Mouse (Mus musculus): ENCODE results near the gene Acaca. TPM values are rescaled to one million over a fixed set of nuclear protein-coding genes. Genes with fewer than 3 reads are reported as not detected.
"Not testable (repeated sequence)": the region's sequence is repeated elsewhere in the genome, so short reads cannot be mapped to it uniquely, and the experiment has no call there.

Acaca gene
- total RNA-seq, 2 experiments from 2014 or later: 488 to 991 TPM

- no peak for DNase-seq (ENCODE audit: low spot score in 2 of 2)
Measured at GRCm38 (mm10) chr11:84324032-84324752, 194.7 kb downstream of the Acaca start.

DNA sequence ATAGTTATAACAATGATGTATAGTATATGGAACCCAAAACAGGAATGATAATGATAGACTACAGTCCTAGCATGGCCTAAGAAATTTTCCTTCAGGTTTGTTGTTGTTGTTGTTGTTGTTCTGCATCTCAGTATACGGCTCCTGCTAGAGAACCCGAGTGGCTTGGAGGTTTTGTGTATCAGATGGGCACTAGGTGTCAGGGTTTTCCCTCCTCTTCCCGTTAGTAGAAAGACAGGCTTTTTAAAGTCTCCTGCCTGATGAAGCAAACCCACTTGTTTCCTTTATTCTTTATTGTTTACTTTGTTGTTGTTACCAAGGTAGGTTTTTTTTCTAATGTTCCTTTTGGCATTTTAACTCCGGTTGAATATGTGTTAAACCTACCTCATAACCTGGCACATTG, 197.6 kb downstream of the Acaca start:
- no peak for DNase-seq (ENCODE audit: low spot score in 2 of 2)

DNA sequence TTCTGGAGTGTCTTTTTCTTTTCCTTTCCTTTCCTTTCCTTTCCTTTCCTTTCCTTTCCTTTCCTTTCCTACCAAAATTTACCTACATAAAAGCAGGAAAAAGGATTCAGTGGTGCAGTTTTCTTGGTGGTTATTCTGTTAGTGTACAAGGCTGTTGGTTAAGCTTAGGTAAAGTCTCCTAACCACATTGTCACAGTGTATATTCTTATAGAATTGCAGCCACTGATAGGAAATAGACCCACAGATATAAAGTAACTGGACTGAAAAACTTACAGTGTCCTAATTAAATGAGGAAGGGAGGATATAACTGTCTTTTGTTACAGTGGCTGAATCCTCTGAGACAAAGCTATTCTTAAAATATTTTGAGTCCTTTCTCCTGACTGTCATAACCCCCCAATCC, 202.9 kb downstream of the Acaca start:
- no peak for DNase-seq (ENCODE audit: low spot score in 2 of 2)

- DNase-seq (ENCODE audit: low spot score in 2 of 2): no peak
Measured at GRCm38 (mm10) chr11:84332860-84333259, 203.4 kb downstream of the Acaca start.

DNA sequence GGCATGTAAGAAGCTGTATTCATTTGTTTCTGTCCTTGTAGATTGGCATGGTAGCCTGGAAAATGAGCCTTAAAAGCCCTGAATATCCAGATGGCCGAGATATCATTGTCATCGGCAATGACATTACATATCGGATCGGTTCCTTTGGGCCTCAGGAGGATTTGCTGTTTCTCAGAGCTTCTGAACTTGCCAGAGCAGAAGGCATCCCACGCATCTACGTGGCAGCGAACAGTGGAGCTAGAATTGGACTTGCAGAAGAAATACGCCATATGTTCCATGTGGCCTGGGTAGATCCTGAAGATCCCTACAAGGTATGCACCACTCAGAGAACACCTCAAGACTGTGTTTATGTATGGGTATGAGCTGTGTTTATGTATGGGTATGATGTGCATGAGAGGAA, 208.8 kb downstream of the Acaca start:
- not testable (repeated sequence) for DNase-seq (ENCODE audit: low spot score in 2 of 2)

DNA sequence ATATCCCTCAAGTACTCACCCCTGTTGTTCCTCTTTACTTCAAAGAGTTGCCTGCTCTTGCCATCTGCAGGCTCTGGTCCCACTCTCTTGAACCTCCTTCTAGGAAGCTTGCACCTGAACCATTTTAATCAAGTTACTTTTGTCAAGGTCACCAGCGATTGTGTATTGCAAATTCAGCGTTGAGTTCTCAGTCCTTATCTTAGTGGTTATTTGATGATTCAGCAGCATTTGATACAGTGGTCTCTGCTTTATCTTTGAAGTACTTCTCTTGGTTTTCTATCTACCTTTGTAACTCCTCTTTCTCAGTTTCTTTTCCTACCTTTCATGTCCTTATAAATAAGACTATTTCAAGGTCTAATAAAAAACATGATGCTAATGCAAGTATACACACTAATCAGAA, 211.2 kb downstream of the Acaca start:
- DNase-seq (ENCODE audit: low spot score in 2 of 2): no peak

DNA sequence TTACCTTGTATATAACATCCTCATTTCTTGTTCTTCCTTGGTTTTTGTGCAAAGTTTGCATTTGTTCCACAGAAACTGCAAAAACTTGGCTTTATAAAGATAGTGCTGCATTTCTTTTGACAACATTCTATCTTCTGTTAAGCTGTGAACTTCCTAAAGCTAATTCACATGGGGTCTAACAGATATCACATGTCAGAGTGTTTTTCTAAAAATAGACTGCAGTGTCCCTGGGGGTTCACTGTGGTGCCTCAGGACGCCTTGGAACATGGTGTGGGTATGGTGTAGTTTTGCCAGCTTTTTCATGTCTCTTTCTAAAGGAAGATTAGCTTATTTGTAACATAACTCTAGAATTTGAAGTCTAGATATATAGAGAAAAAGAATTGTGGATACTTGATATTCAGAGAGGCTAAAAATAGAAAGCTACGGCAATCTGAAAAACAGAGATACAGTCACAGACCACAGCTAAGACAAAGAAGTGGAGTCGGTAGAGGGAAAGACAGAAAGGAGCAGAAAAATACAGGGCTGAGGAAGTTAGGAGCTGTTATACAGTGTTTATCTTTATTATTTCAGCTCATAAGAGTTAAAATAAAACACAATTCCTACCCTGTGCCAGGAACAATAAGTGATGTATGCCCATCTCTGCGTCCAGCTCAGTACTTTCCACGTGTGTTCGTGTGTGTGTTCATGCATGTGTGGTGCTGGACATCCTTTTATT, 215.2 kb downstream of the Acaca start:
- DNase-seq (ENCODE audit: low spot score in 2 of 2): no peak

GRCm38 (mm10) chr11:84347766-84348165, 218.3 kb downstream of the Acaca start:
- no peak for DNase-seq (ENCODE audit: low spot score in 2 of 2)

- no peak for DNase-seq (ENCODE audit: low spot score in 2 of 2)
Measured at GRCm38 (mm10) chr11:84348843-84349825, 219.7 kb downstream of the Acaca start.

DNA sequence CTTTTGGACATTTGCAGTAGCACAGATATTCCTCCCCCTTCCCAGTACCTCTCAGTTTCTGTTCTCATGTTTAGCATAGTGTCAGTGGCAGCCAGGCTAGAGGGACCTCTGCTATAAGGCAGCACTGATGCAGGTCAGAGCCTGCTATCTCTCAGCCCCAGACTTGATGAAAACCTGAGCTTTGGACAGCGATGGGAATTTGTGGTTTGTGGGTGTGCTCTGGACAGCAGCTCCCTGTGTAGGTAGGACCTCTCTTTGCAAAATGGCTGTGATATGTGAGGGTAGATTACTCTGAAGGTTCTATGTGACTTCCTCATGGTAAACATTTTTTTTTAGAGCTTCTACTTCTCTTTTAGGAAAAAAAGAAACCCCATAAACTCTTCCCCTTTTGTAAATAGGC, 221.7 kb downstream of the Acaca start:
- no peak for DNase-seq (ENCODE audit: low spot score in 2 of 2)

DNA sequence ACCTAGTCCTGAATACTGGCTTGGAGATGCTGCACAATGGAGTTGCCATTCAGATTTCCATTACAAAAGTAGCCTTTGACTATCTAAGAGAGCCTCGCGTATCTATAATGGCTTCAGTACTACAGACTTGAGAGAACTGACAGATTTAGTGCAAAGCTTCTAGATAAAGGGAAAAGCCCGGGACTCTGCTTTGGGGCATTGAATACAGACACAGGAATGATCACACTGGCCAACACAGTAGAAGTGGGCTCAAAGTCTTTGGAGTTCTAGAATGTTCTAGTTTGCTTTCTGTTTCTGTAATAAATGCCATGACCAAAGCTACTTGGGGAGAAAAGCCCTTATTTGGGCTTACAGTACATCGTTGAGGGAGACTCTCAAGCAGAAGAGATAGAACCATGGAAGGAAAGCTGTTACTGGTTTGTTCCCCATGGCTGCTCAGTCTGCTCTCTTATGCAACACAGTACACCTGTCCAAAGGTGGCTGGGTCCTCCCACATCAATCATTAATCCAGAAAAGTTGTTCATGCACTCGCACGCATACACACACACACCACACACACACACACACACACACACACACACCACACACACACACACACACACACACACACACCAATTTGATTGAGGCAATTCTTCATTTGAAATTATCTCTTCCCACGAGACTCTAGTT, 223.7 kb downstream of the Acaca start:
- DNase-seq (ENCODE audit: low spot score in 2 of 2): no peak

DNA sequence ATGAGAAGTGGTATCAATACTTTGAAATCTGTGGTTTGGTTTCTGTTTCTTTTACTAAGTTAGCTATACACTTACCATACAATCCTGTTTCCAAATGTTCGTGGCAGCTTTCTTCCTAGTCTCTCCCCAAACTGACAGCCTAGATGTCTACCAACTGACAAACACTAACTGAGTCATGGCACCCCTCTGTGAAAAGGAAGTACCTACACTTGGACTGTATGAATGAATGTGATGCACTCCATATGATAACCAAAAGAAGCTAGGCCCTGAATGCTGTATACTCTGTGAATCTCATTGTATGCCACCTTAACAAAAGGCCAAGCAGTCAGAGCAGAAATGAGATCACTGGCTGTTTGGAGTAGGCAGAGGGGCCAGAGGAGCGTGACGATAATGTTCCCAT, 227.8 kb downstream of the Acaca start:
- DNase-seq (ENCODE audit: low spot score in 2 of 2): no peak

- no peak for DNase-seq (ENCODE audit: low spot score in 2 of 2)
Measured at GRCm38 (mm10) chr11:84357771-84358170, 228.3 kb downstream of the Acaca start.

DNA sequence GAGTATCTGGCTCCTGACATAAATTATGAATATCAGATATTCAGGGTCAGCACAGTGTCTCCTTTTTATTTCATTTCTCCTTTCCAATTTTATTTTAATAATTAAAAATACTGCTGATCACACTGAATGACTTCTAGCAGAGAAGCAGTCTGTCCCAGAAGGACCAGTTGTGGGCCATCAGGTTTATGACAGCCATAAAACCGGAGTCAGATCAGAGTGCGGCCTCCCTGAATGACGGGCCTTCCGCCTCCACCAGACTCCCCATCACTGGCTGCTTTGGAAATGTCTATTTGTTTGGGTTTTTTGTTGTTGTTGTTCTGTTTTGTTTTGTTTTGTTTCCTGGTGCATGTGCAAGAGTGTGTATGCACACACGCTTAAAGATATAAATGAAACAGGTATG, 232.1 kb downstream of the Acaca start:
- DNase-seq (ENCODE audit: low spot score in 2 of 2): no peak

DNA sequence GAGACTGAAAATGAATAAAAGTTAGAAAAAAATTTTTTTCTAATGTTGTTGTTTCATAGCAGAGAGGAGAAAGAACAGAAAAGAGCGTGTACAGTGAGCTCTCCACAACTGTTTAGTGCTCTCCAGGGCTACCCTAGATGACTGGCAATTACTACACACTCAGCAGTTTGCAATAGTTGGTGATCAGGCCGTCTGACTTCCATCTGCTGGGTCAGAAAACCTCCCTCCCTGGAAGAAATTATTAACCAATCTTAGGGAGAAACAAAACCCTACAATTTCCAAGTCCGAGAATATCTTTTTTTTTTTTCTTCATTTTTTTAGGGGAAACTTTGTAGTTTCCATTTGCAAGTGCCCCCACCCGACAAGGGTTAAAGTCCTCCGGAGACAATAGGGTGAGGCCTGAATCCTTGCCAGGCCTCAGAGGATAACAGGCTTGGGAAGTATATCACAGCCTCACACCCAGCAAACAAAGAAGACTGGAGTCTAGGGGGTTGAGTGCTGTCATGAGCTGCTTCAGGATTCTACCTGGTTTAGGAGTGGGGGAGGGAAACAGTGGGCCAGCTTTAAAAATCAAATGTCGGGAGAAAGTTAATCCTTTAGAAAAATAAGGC, 233.3 kb downstream of the Acaca start:
- no peak for DNase-seq (ENCODE audit: low spot score in 2 of 2)

DNA sequence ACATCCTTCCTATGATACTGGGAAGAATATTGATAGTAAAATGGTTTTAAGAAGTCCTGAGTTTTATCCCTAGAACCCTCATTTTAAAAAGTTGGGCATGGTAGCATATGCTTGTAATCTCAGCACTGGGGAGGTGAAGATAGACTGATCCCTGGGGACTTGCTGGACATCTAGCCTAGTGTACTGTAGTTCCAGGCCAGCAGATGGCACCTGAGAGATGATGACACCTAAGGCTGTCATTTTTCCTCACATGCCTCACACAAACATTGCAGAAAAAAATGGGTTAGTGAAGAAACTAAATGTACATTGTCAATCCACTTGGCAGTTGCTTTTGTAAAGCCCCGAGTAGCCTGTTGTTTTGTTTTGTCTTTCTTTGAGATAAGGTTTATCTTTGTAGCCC, 235.8 kb downstream of the Acaca start:
- no peak for DNase-seq (ENCODE audit: low spot score in 2 of 2)

- DNase-seq (ENCODE audit: low spot score in 2 of 2): no peak
Measured at GRCm38 (mm10) chr11:84368902-84369301, 239.4 kb downstream of the Acaca start.

DNA sequence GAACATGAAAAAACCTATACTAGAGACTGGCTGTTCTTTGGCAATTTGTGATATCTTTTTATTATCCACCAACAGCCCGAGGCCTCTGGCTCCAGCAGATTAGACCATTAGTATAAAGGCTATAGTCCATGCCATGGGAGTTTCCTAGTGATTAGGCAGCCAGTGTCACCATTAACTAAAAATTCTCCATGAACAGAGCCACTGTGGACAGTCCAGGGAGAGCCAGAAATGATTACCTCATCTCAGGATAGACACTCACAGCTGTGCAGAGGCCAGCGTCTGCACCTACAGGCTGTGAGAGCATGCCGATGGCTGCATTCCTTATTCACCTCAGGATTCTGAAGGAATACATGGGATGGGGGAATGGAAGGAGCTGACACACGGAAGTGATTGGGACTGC, 243.7 kb downstream of the Acaca start:
- DNase-seq (ENCODE audit: low spot score in 2 of 2): no peak

GRCm38 (mm10) chr11:84375951-84376496, 246.6 kb downstream of the Acaca start:
- no peak for DNase-seq (ENCODE audit: low spot score in 2 of 2)
